Mouse (Mus musculus) hindbrain, embryonic 11.5 days (tissue): ENCODE results near the gene Hoxb9. TPM values are rescaled to one million over a fixed set of nuclear protein-coding genes. Genes with fewer than 3 reads are reported as not detected.

Source experiments
- ATAC-seq: fragments of 200-750 bp; cut with Nextera tagmentation; 2 replicates; pipeline ENCODE4 v1.8.0; 2017; ENCODE audit warnings: mild to moderate bottlenecking, moderate TSS enrichment, moderate library complexity; ENCODE audit not compliant: low FRiP score
- DNase-seq: peaks from one replicate; pipeline ENCODE4 v3.0.0-alpha.2; 2015; ENCODE audit warnings: low spot score
- H3K27ac ChIP-seq: fragments of 300-500 bp; sonication (generic); 2 replicates; pipeline ENCODE4 v1.5.1; 2014; ENCODE audit warnings: mild to moderate bottlenecking, low read depth, low read length
- H3K27me3 ChIP-seq: fragments of 300-500 bp; sonication (generic); 2 replicates; pipeline ENCODE4 v1.6.1; 2014; ENCODE audit warnings: mild to moderate bottlenecking, low read length, moderate library complexity, mixed read lengths; ENCODE audit not compliant: control insufficient read depth, insufficient read depth
- H3K36me3 ChIP-seq: fragments of 300-500 bp; sonication (generic); 2 replicates; pipeline ENCODE4 v1.6.1; 2014; ENCODE audit warnings: mild to moderate bottlenecking, low read length, moderate library complexity, mixed read lengths; ENCODE audit not compliant: control insufficient read depth, insufficient read depth
- H3K4me1 ChIP-seq: fragments of 300-500 bp; sonication (generic); replicated peaks from 2 replicates; pipeline ENCODE4 v1.6.1; 2014; ENCODE audit warnings: low read length, mixed read lengths; ENCODE audit not compliant: control insufficient read depth, insufficient read depth
- H3K4me2 ChIP-seq: fragments of 300-500 bp; sonication (generic); replicated peaks from 2 replicates; pipeline ENCODE4 v1.6.1; 2014; ENCODE audit warnings: mild to moderate bottlenecking, low read depth, low read length
- H3K4me3 ChIP-seq: fragments of 300-500 bp; sonication (generic); 2 replicates; pipeline ENCODE4 v1.5.1; 2014; ENCODE audit warnings: low read depth, low read length
- H3K9ac ChIP-seq: fragments of 300-500 bp; sonication (generic); 2 replicates; pipeline ENCODE4 v1.6.1; 2014; ENCODE audit warnings: low read depth, low read length
- H3K9me3 ChIP-seq: fragments of 300-500 bp; sonication (generic); 2 replicates; pipeline ENCODE4 v1.6.1; 2016; ENCODE audit warnings: low read length; ENCODE audit not compliant: control insufficient read depth
- WGBS: fragments of 180-500 bp; shearing (Covaris S2); extraction: QIAGEN DNeasy Blood & Tissue Kit; methylation state at CpG from one replicate; pipeline ENCODE4 v1.1.7; 2014; 5-methylcytosine and 5-hydroxymethylcytosine counted together
- polyA plus RNA-seq: library from polyadenylated mRNA; unstranded; fragments of >200 nt; fragmentation: Nextera tagmentation; extraction: Ambion mirVana; gene quantifications from 2 replicates; pipeline ENCODE4 v1.2.1, GENCODE M21; 2014

Gene Hoxb9
- polyA plus RNA-seq, 1 experiment from 2014 or later, result 0.80 TPM

DNA sequence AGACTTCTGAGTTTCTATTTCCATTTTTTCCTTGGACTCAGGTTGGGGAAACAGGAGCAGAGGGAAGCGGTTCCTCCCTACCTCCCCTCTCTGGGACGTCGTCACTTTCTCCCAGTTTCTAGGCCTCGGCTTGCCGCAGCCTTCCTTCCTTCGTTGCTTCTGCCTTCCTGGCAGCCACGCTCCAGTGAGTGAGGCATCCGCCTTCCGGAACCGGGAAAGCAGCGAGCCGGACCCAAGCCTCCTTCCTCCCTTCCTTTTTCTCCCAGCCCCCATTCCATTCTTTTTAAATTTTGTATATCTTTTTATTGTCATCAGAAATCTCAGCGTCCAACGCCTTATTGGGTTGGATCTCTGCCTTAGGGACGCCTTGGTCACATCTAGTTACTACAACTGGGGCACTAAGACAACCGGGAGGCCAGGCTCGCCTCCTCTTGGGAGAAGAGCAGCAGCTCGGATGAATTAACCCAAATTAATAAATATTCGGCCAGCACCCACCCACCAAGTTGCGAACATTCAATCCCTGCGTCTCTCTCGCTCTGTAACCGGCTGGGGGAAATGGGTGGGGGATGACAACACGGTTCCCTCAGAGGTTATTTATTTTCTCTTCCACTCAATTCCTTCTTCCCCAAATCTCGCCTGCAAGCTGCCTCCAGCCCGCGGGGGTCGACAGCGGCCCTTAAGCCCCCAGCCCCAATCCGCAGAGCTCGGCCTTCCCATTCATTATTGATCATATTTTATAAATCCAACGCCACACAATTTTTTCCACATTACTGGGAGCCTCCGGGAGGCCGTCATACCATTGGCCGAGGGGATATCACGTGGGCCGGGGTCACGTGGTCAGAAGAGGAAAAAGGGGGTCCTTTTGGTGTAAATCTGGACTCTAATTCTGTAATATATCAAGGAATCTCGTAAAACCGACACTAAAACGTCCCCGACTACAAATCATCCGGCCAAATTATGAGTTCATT lies 14.8 kb downstream of the Hoxb9 start, which contains the start of gene Hoxb7:
TSS of gene Hoxb7 (plus strand) at position 853 of the 968 bp plus-strand sequence.
- Histone ChIP-seq H3K9me3 (no peaks in the 10 kb centered on the region), H3K4me3 (peak within 1 kb of the TSS; percentile 31), H3K36me3 (no peaks in the 10 kb centered on the region), H3K27me3 (peaks cover 88% of the 10 kb centered on the region), H3K4me2 (peak within 1 kb of the TSS; percentile 36), H3K9ac (peak within 1 kb of the TSS; percentile 52; the same call in 1 of the 2 replicates), H3K4me1 (no peaks in the 10 kb centered on the region; the same call in none of the 2 replicates), H3K27ac (peak within 1 kb of the TSS; percentile 61)
- 2% methylated on average over 43 of the region's 43 CpGs for WGBS
- no peak for DNase-seq
- no peak for ATAC-seq

GRCm38 (mm10) chr11:96286739-96287385 lies 15.6 kb downstream of the Hoxb9 start:
- H3K9me3 ChIP-seq, result no peaks in the 10 kb centered on the region
- H3K4me2 ChIP-seq, result peak overlapping the region; percentile 36
- WGBS, result 1% methylated on average over 55 of the region's 55 CpGs
- DNase-seq, result no peak
- peaks cover 88% of the 10 kb centered on the region for H3K27me3 ChIP-seq
- peak overlapping the region; percentile 31 for H3K4me3 ChIP-seq
- no peaks in the 10 kb centered on the region; the same call in none of the 2 replicates for H3K4me1 ChIP-seq
- peak overlapping the region; percentile 52; the same call in 1 of the 2 replicates for H3K9ac ChIP-seq
- H3K27ac ChIP-seq, result peak overlapping the region; percentile 61
- H3K36me3 ChIP-seq, result no peaks in the 10 kb centered on the region
- ATAC-seq, result no peak

DNA sequence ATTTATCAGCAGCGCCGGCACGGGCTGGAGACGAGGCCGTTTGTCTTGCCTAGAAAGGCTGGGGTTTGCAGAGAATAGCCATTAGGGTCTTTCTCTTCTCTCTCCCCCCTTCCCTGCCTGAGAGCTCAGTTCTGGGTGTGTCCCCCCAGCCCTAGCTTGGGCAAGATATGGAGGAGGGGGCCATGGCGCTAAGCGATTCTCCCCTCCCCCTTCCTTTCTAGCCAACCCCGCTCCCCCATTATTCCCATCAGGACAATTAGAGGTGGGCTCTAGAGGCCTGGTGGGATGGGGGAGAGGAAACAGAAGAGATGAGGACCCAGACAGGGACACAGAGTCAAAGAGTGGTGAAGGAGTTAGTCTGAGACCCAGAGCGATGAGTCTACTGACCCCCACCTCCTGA lies 16.2 kb downstream of the Hoxb9 start:
- ATAC-seq, result no peak

GRCm38 (mm10) chr11:96288455-96289221 lies 17.4 kb downstream of the Hoxb9 start:
- Histone ChIP-seq H3K9me3 (no peaks in the 10 kb centered on the region), H3K36me3 (no peaks in the 10 kb centered on the region), H3K27me3 (peaks cover 94% of the 10 kb centered on the region), H3K9ac (no peak overlapping the region), H3K4me2 (no peak overlapping the region), H3K4me1 (no peaks in the 10 kb centered on the region; the same call in none of the 2 replicates), H3K4me3 (no peak overlapping the region), H3K27ac (no peak overlapping the region)
- ATAC-seq (no peak), DNase-seq (no peak)
- 11% methylated on average over 1 of the region's 1 CpGs for WGBS

More for the DNA sequence above, 16.2 kb downstream of the Hoxb9 start:
- DNase-seq, result no peak
- Histone ChIP-seq H3K4me2 (no peak overlapping the region), H3K27ac (no peak overlapping the region; the same call in 1 of the 2 replicates), H3K27me3 (peaks cover 91% of the 10 kb centered on the region), H3K9me3 (no peaks in the 10 kb centered on the region), H3K36me3 (no peaks in the 10 kb centered on the region), H3K4me3 (peak overlapping the region; percentile 31), H3K9ac (peak overlapping the region; percentile 52; the same call in 1 of the 2 replicates), H3K4me1 (no peaks in the 10 kb centered on the region; the same call in none of the 2 replicates)
- WGBS, result under 1% methylated on average over 9 of the region's 9 CpGs

- H3K27ac ChIP-seq, result no peak overlapping the region
- H3K9ac ChIP-seq, result no peak overlapping the region
- 3% methylated on average over 21 of the region's 21 CpGs for WGBS
- no peaks in the 10 kb centered on the region; the same call in none of the 2 replicates for H3K4me1 ChIP-seq
- DNase-seq, result no peak
- H3K27me3 ChIP-seq, result peaks cover 94% of the 10 kb centered on the region
- no peaks in the 10 kb centered on the region for H3K36me3 ChIP-seq
- no peak for ATAC-seq
- no peaks in the 10 kb centered on the region for H3K9me3 ChIP-seq
- no peak overlapping the region for H3K4me3 ChIP-seq
- no peak overlapping the region for H3K4me2 ChIP-seq
These were observed 18.0 kb downstream of the Hoxb9 start for GRCm38 (mm10) chr11:96289293-96289692.

DNA sequence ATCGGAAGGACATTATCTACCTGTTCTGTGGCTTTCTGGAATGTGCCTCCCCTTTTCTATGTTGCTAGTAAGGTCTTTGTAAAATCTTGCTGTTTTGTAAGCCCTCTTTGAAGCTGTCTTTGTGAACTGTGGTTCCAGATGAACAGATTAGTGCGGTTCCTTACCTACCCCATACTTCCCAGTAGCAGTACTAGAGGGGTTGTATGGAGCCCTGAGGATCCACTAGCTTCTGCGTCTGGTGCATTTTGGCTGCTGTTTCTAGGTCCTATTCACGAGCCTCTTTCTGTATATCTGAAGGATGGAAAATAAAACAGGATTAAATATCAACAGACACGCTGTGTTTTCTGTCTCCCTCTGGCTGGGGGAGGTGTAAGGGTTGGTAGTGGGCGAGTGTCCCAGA lies 18.6 kb downstream of the Hoxb9 start:
- no peak overlapping the region for H3K9ac ChIP-seq
- 12% methylated on average over 6 of the region's 6 CpGs for WGBS
- no peak for DNase-seq
- H3K4me2 ChIP-seq, result no peak overlapping the region
- no peak for ATAC-seq
- H3K27me3 ChIP-seq, result peaks cover 94% of the 10 kb centered on the region
- H3K9me3 ChIP-seq, result no peaks in the 10 kb centered on the region
- H3K4me3 ChIP-seq, result no peak overlapping the region
- no peaks in the 10 kb centered on the region; the same call in none of the 2 replicates for H3K4me1 ChIP-seq
- no peak overlapping the region for H3K27ac ChIP-seq
- H3K36me3 ChIP-seq, result no peaks in the 10 kb centered on the region

- Histone ChIP-seq H3K9me3 (no peaks in the 10 kb centered on the region), H3K4me2 (no peak overlapping the region), H3K27me3 (peaks cover 96% of the 10 kb centered on the region), H3K9ac (no peak overlapping the region), H3K4me3 (no peak overlapping the region), H3K4me1 (no peaks in the 10 kb centered on the region; the same call in 1 of the 2 replicates), H3K36me3 (no peaks in the 10 kb centered on the region), H3K27ac (no peak overlapping the region)
- ATAC-seq, result no peak
- WGBS, result 3% methylated on average over 17 of the region's 17 CpGs
- no peak for DNase-seq
These were observed 19.6 kb downstream of the Hoxb9 start for GRCm38 (mm10) chr11:96290705-96291355.
